Mouse (Mus musculus) forebrain, embryonic 11.5 days (tissue): ENCODE data around the gene Fus. TPM values are rescaled to one million over a fixed set of nuclear protein-coding genes. Genes with fewer than 3 reads are reported as not detected.

Source experiments
- ATAC-seq: fragments of 200-750 bp; cut with Nextera tagmentation; replicated peaks from 2 replicates; pipeline ENCODE4 v1.8.0; 2017; ENCODE audit warnings: moderate TSS enrichment; ENCODE audit not compliant: low FRiP score
- DNase-seq: peaks from one replicate; pipeline ENCODE4 v3.0.0-alpha.2; 2017; ENCODE audit warnings: low spot score
- H3K27ac ChIP-seq: fragments of 300-500 bp; sonication (generic); 2 replicates; pipeline ENCODE4 v1.5.1; 2014; ENCODE audit warnings: low read depth, low read length
- H3K27me3 ChIP-seq: fragments of 300-500 bp; sonication (generic); 2 replicates; pipeline ENCODE4 v1.6.1; 2014; ENCODE audit warnings: mild to moderate bottlenecking, low read length, mixed read lengths; ENCODE audit not compliant: control insufficient read depth, insufficient read depth
- H3K36me3 ChIP-seq: fragments of 300-500 bp; sonication (generic); 2 replicates; pipeline ENCODE4 v1.6.1; 2014; ENCODE audit warnings: mild to moderate bottlenecking, low read length, moderate library complexity, mixed read lengths; ENCODE audit not compliant: control insufficient read depth, insufficient read depth
- H3K4me1 ChIP-seq: fragments of 300-500 bp; sonication (generic); replicated peaks from 2 replicates; pipeline ENCODE4 v1.6.1; 2014; ENCODE audit warnings: low read length, mixed read lengths; ENCODE audit not compliant: control insufficient read depth, insufficient read depth
- H3K4me2 ChIP-seq: fragments of 300-500 bp; sonication (generic); 2 replicates; pipeline ENCODE4 v1.6.1; 2014; ENCODE audit warnings: low read depth, mild to moderate bottlenecking, low read length, moderate library complexity, mixed read lengths; ENCODE audit not compliant: severe bottlenecking
- H3K4me3 ChIP-seq: fragments of 300-500 bp; sonication (generic); 2 replicates; pipeline ENCODE4 v1.5.1; 2014; ENCODE audit warnings: low read depth, low read length
- H3K9ac ChIP-seq: fragments of 300-500 bp; sonication (generic); 2 replicates; pipeline ENCODE4 v1.6.1; 2014; ENCODE audit warnings: low read length
- H3K9me3 ChIP-seq: fragments of 300-500 bp; sonication (generic); 2 replicates; pipeline ENCODE4 v1.6.1; 2016; ENCODE audit warnings: low read length, mixed read lengths; ENCODE audit not compliant: control insufficient read depth
- whole genome bisulfite sequencing: fragments of 180-500 bp; shearing (Covaris S2); extraction: QIAGEN DNeasy Blood & Tissue Kit; methylation state at CpG from one replicate; pipeline ENCODE4 v1.1.7; 2014; 5-methylcytosine and 5-hydroxymethylcytosine counted together
- polyA plus RNA-seq: library from polyadenylated mRNA; unstranded; fragments of >200 nt; fragmentation: Nextera tagmentation; extraction: Ambion mirVana; gene quantifications from 2 replicates; pipeline ENCODE4 v1.2.1, GENCODE M21; 2014

Fus gene
- polyA plus RNA-seq, 1 experiment from 2014 or later, result 44.7 TPM

GRCm38 (mm10) chr7:127966371-127966918, 812 bp upstream of the Fus start:
- no peak for DNase-seq
- ATAC-seq, result 0 out of 2 replicates have a peak, but pooled peaks have one; percentile 1

GRCm38 (mm10) chr7:127967922-127968828, 918 bp downstream of the Fus start:
- H3K9ac ChIP-seq, result peak overlapping the region; percentile 100
- H3K9me3 ChIP-seq, result no peaks in the 10 kb centered on the region
- no peaks in the 10 kb centered on the region for H3K27me3 ChIP-seq
- H3K36me3 ChIP-seq, result peaks cover 20% of the 10 kb centered on the region
- WGBS, result 2% methylated on average over 38 of the region's 42 CpGs
- peak overlapping the region; percentile 94 for H3K27ac ChIP-seq
- peaks cover 10% of the 10 kb centered on the region for H3K4me1 ChIP-seq
- DNase-seq (peak; percentile 88), ATAC-seq (no peak; the same call in 1 of the 2 replicates)
- H3K4me2 ChIP-seq, result peak overlapping the region; percentile 72
- peak overlapping the region; percentile 93 for H3K4me3 ChIP-seq

More at GRCm38 (mm10) chr7:127966371-127966918, 812 bp upstream of the Fus start:
- Histone ChIP-seq H3K9me3 (no peaks in the 10 kb centered on the region), H3K9ac (peak overlapping the region; percentile 100), H3K4me1 (peaks cover 10% of the 10 kb centered on the region), H3K27ac (peak overlapping the region; percentile 94), H3K4me2 (peak overlapping the region; percentile 72), H3K4me3 (peak overlapping the region; percentile 93), H3K27me3 (no peaks in the 10 kb centered on the region), H3K36me3 (peaks cover 8% of the 10 kb centered on the region)
- WGBS, result 13% methylated on average over 10 of the region's 10 CpGs

GRCm38 (mm10) chr7:127974413-127974930, 7.2 kb downstream of the Fus start:
- ATAC-seq, result no peak
- WGBS, result 86% methylated on average over 2 of the region's 2 CpGs
- peaks cover 2% of the 10 kb centered on the region; the same call in 1 of the 2 replicates for H3K4me1 ChIP-seq

GRCm38 (mm10) chr7:127978856-127979255, 11.6 kb downstream of the Fus start:
- Histone ChIP-seq H3K36me3 (peaks cover 37% of the 10 kb centered on the region), H3K4me3 (no peak overlapping the region), H3K4me1 (no peaks in the 10 kb centered on the region), H3K4me2 (no peak overlapping the region), H3K27ac (no peak overlapping the region), H3K9ac (no peak overlapping the region), H3K9me3 (no peaks in the 10 kb centered on the region), H3K27me3 (no peaks in the 10 kb centered on the region)
- ATAC-seq (no peak), DNase-seq (no peak)
- 97% methylated on average over 2 of the region's 2 CpGs for WGBS

More at GRCm38 (mm10) chr7:127974413-127974930, 7.2 kb downstream of the Fus start:
- Histone ChIP-seq H3K4me3 (no peak overlapping the region), H3K4me2 (no peak overlapping the region), H3K9me3 (no peaks in the 10 kb centered on the region), H3K27ac (no peak overlapping the region), H3K9ac (no peak overlapping the region), H3K27me3 (no peaks in the 10 kb centered on the region), H3K36me3 (peaks cover 46% of the 10 kb centered on the region)
- no peak for DNase-seq

GRCm38 (mm10) chr7:127980606-127981005, 13.3 kb downstream of the Fus start:
- Histone ChIP-seq H3K4me3 (no peak overlapping the region), H3K27ac (no peak overlapping the region), H3K4me2 (no peak overlapping the region), H3K4me1 (no peaks in the 10 kb centered on the region), H3K9me3 (no peaks in the 10 kb centered on the region), H3K27me3 (no peaks in the 10 kb centered on the region), H3K36me3 (peaks cover 30% of the 10 kb centered on the region), H3K9ac (no peak overlapping the region)
- DNase-seq (no peak), ATAC-seq (no peak)
- WGBS, result 92% methylated on average over 3 of the region's 3 CpGs

- Histone ChIP-seq H3K4me2 (no peak overlapping the region), H3K4me1 (no peaks in the 10 kb centered on the region), H3K36me3 (peaks cover 4% of the 10 kb centered on the region; the same call in 1 of the 2 replicates), H3K27me3 (no peaks in the 10 kb centered on the region), H3K9me3 (no peaks in the 10 kb centered on the region), H3K27ac (no peak overlapping the region), H3K4me3 (no peak overlapping the region), H3K9ac (no peak overlapping the region)
- ATAC-seq, result no peak
- WGBS, result 86% methylated on average over 1 of the region's 1 CpGs
- DNase-seq, result no peak
Measured at GRCm38 (mm10) chr7:127988904-127989303, 21.6 kb downstream of the Fus start.

- H3K27ac ChIP-seq, result no peak overlapping the region
Measured at GRCm38 (mm10) chr7:127991643-127992487, 24.6 kb downstream of the Fus start.

More at GRCm38 (mm10) chr7:127991643-127992487, 24.6 kb downstream of the Fus start:
- Histone ChIP-seq H3K9ac (no peak overlapping the region), H3K36me3 (no peaks in the 10 kb centered on the region; the same call in 1 of the 2 replicates), H3K4me2 (no peak overlapping the region), H3K9me3 (no peaks in the 10 kb centered on the region), H3K4me3 (no peak overlapping the region), H3K27me3 (no peaks in the 10 kb centered on the region), H3K4me1 (no peaks in the 10 kb centered on the region)
- DNase-seq (peak; percentile 85), ATAC-seq (0 out of 2 replicates have a peak, but pooled peaks have one; percentile 40)
- WGBS, result 51% methylated on average over 6 of the region's 6 CpGs
